Mouse (Mus musculus) right cerebral cortex, postnatal 25 days (tissue): ENCODE results near the gene Scaper.

Source experiments
- DNase-seq: peaks from one replicate; pipeline ENCODE4 v3.0.0; 2022

Gene Scaper

GRCm38 (mm10) chr9:55937664-55938617 is at the start of gene Scaper:
Scaper (minus strand) TSS chr9:55938119.
- peak; percentile 85 for DNase-seq

- no peak for DNase-seq
Observed at GRCm38 (mm10) chr9:55946819-55947218, 8.9 kb upstream of the Scaper start.

- no peak for DNase-seq
Observed at GRCm38 (mm10) chr9:55941356-55941755, 3.4 kb upstream of the Scaper start.

- DNase-seq, result no peak
Observed at GRCm38 (mm10) chr9:55938618-55938985, 683 bp upstream of the Scaper start.

GRCm38 (mm10) chr9:55937224-55937663 is 675 bp downstream of the Scaper start:
- DNase-seq, result peak; percentile 22

- DNase-seq, result no peak
Observed at GRCm38 (mm10) chr9:55932482-55932881, 5.4 kb downstream of the Scaper start.

GRCm38 (mm10) chr9:55918579-55918978 is 19.3 kb downstream of the Scaper start:
- DNase-seq, result no peak

GRCm38 (mm10) chr9:55916751-55917150 is 21.2 kb downstream of the Scaper start:
- no peak for DNase-seq

GRCm38 (mm10) chr9:55911481-55911880 is 26.4 kb downstream of the Scaper start:
- no peak for DNase-seq

- DNase-seq, result no peak
Observed at GRCm38 (mm10) chr9:55902964-55903363, 35.0 kb downstream of the Scaper start.

- DNase-seq, result no peak
Observed at GRCm38 (mm10) chr9:55901588-55901987, 36.3 kb downstream of the Scaper start.

- no peak for DNase-seq
Observed at GRCm38 (mm10) chr9:55900531-55900930, 37.4 kb downstream of the Scaper start.

- no peak for DNase-seq
Observed at GRCm38 (mm10) chr9:55878066-55878465, 59.9 kb downstream of the Scaper start.

- DNase-seq, result no peak
Observed at GRCm38 (mm10) chr9:55789442-55789841, 148.5 kb downstream of the Scaper start.

GRCm38 (mm10) chr9:55712016-55712415 is 225.9 kb downstream of the Scaper start:
- DNase-seq, result no peak

- DNase-seq, result no peak
Observed at GRCm38 (mm10) chr9:55710553-55710952, 227.4 kb downstream of the Scaper start.

- no peak for DNase-seq
Observed at GRCm38 (mm10) chr9:55706603-55707002, 231.3 kb downstream of the Scaper start.

GRCm38 (mm10) chr9:55695307-55695706 is 242.6 kb downstream of the Scaper start:
- DNase-seq, result no peak

GRCm38 (mm10) chr9:55677099-55677498 is 260.8 kb downstream of the Scaper start:
- DNase-seq, result no peak

GRCm38 (mm10) chr9:55646444-55646843 is 291.5 kb downstream of the Scaper start:
- no peak for DNase-seq

- no peak for DNase-seq
Observed at GRCm38 (mm10) chr9:55626990-55627389, 310.9 kb downstream of the Scaper start.

- DNase-seq, result no peak
Observed at GRCm38 (mm10) chr9:55614711-55615110, 323.2 kb downstream of the Scaper start.

GRCm38 (mm10) chr9:55609751-55610150 is 328.2 kb downstream of the Scaper start:
- no peak for DNase-seq

- DNase-seq, result no peak
Observed at GRCm38 (mm10) chr9:55608701-55609531, 329.0 kb downstream of the Scaper start.
